Mouse (Mus musculus): ENCODE data around the gene Borcs5. TPM values are rescaled to one million over a fixed set of nuclear protein-coding genes. Genes with fewer than 3 reads are reported as not detected.

Gene Borcs5
- total RNA-seq, 2 experiments from 2014 or later, result 2.0 to 7.7 TPM

- ATAC-seq (replicated peaks; ENCODE audit: low FRiP score, poor library complexity, severe bottlenecking), result no peak
Observed at GRCm38 (mm10) chr6:134745876-134746275, 106.6 kb downstream of the Borcs5 start.

GRCm38 (mm10) chr6:134748126-134748525, 108.8 kb downstream of the Borcs5 start:
- ATAC-seq (replicated peaks; ENCODE audit: low FRiP score, poor library complexity, severe bottlenecking), result no peak

GRCm38 (mm10) chr6:134751087-134751486, 111.8 kb downstream of the Borcs5 start:
- ATAC-seq (replicated peaks; ENCODE audit: low FRiP score, poor library complexity, severe bottlenecking), result no peak

- no peak for ATAC-seq (replicated peaks; ENCODE audit: low FRiP score, poor library complexity, severe bottlenecking)
Observed at GRCm38 (mm10) chr6:134751883-134752647, 112.8 kb downstream of the Borcs5 start.

GRCm38 (mm10) chr6:134753412-134753811, 114.1 kb downstream of the Borcs5 start:
- no peak for ATAC-seq (replicated peaks; ENCODE audit: low FRiP score, poor library complexity, severe bottlenecking)

GRCm38 (mm10) chr6:134753858-134754257, 114.5 kb downstream of the Borcs5 start:
- ATAC-seq (replicated peaks; ENCODE audit: low FRiP score, poor library complexity, severe bottlenecking), result no peak

GRCm38 (mm10) chr6:134756058-134756457, 116.7 kb downstream of the Borcs5 start:
- ATAC-seq (replicated peaks; ENCODE audit: low FRiP score, poor library complexity, severe bottlenecking), result no peak

Other genes with a start within 250 kb of the Borcs5 start
- not detected in 2 replicates for gene Bcl2l14, start 243.2 kb upstream of the Borcs5 start, total RNA-seq (2015; ENCODE audit: low replicate concordance)
- not detected in 2 replicates for gene Bcl2l14, start 243.2 kb upstream of the Borcs5 start, total RNA-seq (2017; ENCODE audit: low replicate concordance)
- 2.3 and 6.0 TPM in 2 replicates for gene Lrp6, start 72.5 kb upstream of the Borcs5 start, total RNA-seq (2015; ENCODE audit: low replicate concordance)
- 5.2 and 7.9 TPM in 2 replicates for gene Lrp6, start 72.5 kb upstream of the Borcs5 start, total RNA-seq (2017; ENCODE audit: low replicate concordance)
- 1.3 and 2.3 TPM in 2 replicates for gene Mansc1, start 7.0 kb upstream of the Borcs5 start, total RNA-seq (2015; ENCODE audit: low replicate concordance)
- gene Mansc1, start 7.0 kb upstream of the Borcs5 start, total RNA-seq (2017; ENCODE audit: low replicate concordance), result 0.26 and 0.70 TPM in 2 replicates
- 2.3 TPM in 1 of 2 replicates, not detected in the other for gene Dusp16, start 153.1 kb downstream of the Borcs5 start, total RNA-seq (2015; ENCODE audit: low replicate concordance)
- 0.94 and 3.8 TPM in 2 replicates for gene Dusp16, start 153.1 kb downstream of the Borcs5 start, total RNA-seq (2017; ENCODE audit: low replicate concordance)
- 23.0 and 23.2 TPM in 2 replicates for gene Crebl2, start 190.6 kb downstream of the Borcs5 start, total RNA-seq (2015; ENCODE audit: low replicate concordance)
- gene Crebl2, start 190.6 kb downstream of the Borcs5 start, total RNA-seq (2017; ENCODE audit: low replicate concordance), result 26.0 and 49.9 TPM in 2 replicates

All from erythroblast, adult 5-6 weeks (primary cell).